Mouse (Mus musculus): ENCODE measurements around the gene Omt2a. TPM values are rescaled to one million over a fixed set of nuclear protein-coding genes. Genes with fewer than 3 reads are reported as not detected.
"Not testable (repeated sequence)": the region's sequence is repeated elsewhere in the genome, so short reads cannot be mapped to it uniquely, and the experiment has no call there.

Omt2a gene
- polyA plus RNA-seq, 1 experiment from 2014 or later, result not detected

DNA sequence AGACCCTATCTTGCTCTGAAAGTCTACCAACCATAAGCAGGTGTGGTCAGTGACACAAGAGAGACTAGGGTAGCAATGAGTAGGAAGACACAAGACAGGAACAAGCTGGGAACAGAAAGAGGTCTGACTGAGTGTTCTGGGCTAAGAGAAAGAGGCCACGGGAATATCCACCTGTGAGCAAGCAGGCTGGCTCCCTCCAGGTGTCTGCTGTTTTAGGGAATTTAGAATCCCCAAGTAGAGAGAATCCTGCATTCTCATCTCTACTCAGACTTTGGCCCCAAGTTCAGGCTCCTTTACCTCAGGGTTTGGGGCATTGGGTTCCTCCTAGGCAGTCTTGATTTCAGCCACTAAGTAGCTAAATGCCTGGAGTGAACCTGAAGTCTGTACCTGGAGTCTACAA, 12.7 kb upstream of the Omt2a start, which contains the start of gene Omt2b:
TSS of gene Omt2b (plus strand) at position 301 of the 400 bp plus-strand sequence.
- not testable (repeated sequence) for H3K9ac ChIP-seq (ENCODE audit: low read depth, low read length); H3K27me3 ChIP-seq (replicated peaks; ENCODE audit: control insufficient read depth, insufficient read depth, low read length); H3K4me1 ChIP-seq (ENCODE audit: control insufficient read depth, insufficient read depth, low read length); H3K4me2 ChIP-seq (ENCODE audit: low read depth, low read length); ATAC-seq (ENCODE audit: low read depth); DNase-seq (ENCODE audit: low spot score); H3K27ac ChIP-seq (replicated peaks; ENCODE audit: low read depth, low read length); H3K4me3 ChIP-seq (ENCODE audit: low read depth, low read length); H3K36me3 ChIP-seq (ENCODE audit: control insufficient read depth, insufficient read depth, low read length); H3K9me3 ChIP-seq (ENCODE audit: control insufficient read depth, low read length)
- WGBS, result 64% methylated on average over 1 of the region's 1 CpGs

GRCm38 (mm10) chr9:78319499-78319898, 4.9 kb upstream of the Omt2a start:
- no peaks in the 10 kb centered on the region for H3K9me3 ChIP-seq (ENCODE audit: control insufficient read depth, low read length)
- H3K27ac ChIP-seq (replicated peaks; ENCODE audit: low read depth, low read length), result no peak overlapping the region
- H3K4me3 ChIP-seq (ENCODE audit: low read depth, low read length), result no peak overlapping the region
- H3K36me3 ChIP-seq (ENCODE audit: control insufficient read depth, insufficient read depth, low read length), result no peaks in the 10 kb centered on the region
- H3K4me1 ChIP-seq (ENCODE audit: control insufficient read depth, insufficient read depth, low read length), result no peaks in the 10 kb centered on the region
- H3K4me2 ChIP-seq (ENCODE audit: low read depth, low read length), result no peak overlapping the region
- no peak overlapping the region for H3K9ac ChIP-seq (ENCODE audit: low read depth, low read length)
- DNase-seq (ENCODE audit: low spot score) (no peak), ATAC-seq (ENCODE audit: low read depth) (no peak)
- H3K27me3 ChIP-seq (replicated peaks; ENCODE audit: control insufficient read depth, insufficient read depth, low read length), result no peaks in the 10 kb centered on the region
- WGBS, result 19% methylated on average over 1 of the region's 1 CpGs

- not testable (repeated sequence) for H3K9ac ChIP-seq (ENCODE audit: low read depth, low read length); DNase-seq (ENCODE audit: low spot score); H3K27me3 ChIP-seq (replicated peaks; ENCODE audit: control insufficient read depth, insufficient read depth, low read length); H3K9me3 ChIP-seq (ENCODE audit: control insufficient read depth, low read length); ATAC-seq (ENCODE audit: low read depth); H3K4me2 ChIP-seq (ENCODE audit: low read depth, low read length); H3K36me3 ChIP-seq (ENCODE audit: control insufficient read depth, insufficient read depth, low read length); H3K27ac ChIP-seq (replicated peaks; ENCODE audit: low read depth, low read length); H3K4me1 ChIP-seq (ENCODE audit: control insufficient read depth, insufficient read depth, low read length); H3K4me3 ChIP-seq (ENCODE audit: low read depth, low read length)
- 67% methylated on average over 3 of the region's 3 CpGs for WGBS
These were observed 6.5 kb downstream of the Omt2a start for GRCm38 (mm10) chr9:78308122-78308521.

DNA sequence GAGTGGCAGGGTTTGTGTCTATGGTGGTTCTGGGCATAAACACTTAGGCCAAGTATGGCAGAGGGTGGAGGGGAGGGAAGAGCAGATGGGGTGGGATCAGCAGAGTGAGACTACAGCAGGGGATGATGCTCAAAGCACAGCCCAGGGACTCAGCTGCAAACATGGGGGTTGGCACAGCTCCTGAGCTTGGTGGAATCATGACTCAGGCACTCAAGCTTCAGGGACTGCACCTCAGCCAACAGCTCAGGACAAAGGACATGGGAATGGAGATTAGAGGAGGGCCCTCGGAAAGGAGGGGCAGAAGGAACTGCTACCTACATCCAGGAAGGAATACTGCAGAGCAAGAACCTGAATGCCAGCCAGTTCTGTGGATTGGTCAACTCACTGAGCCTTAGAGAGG, 15.5 kb downstream of the Omt2a start:
- not testable (repeated sequence) for H3K4me1 ChIP-seq (ENCODE audit: control insufficient read depth, insufficient read depth, low read length); DNase-seq (ENCODE audit: low spot score); ATAC-seq (ENCODE audit: low read depth); H3K27ac ChIP-seq (replicated peaks; ENCODE audit: low read depth, low read length); H3K27me3 ChIP-seq (replicated peaks; ENCODE audit: control insufficient read depth, insufficient read depth, low read length); H3K4me3 ChIP-seq (ENCODE audit: low read depth, low read length); H3K9ac ChIP-seq (ENCODE audit: low read depth, low read length); H3K4me2 ChIP-seq (ENCODE audit: low read depth, low read length); H3K9me3 ChIP-seq (ENCODE audit: control insufficient read depth, low read length); H3K36me3 ChIP-seq (ENCODE audit: control insufficient read depth, insufficient read depth, low read length)
- WGBS, result 82% methylated on average over 1 of the region's 1 CpGs

GRCm38 (mm10) chr9:78298232-78298631, 16.4 kb downstream of the Omt2a start:
- Histone ChIP-seq H3K4me1 (ENCODE audit: control insufficient read depth, insufficient read depth, low read length) (no peaks in the 10 kb centered on the region), H3K27ac (replicated peaks; ENCODE audit: low read depth, low read length) (no peak overlapping the region), H3K27me3 (replicated peaks; ENCODE audit: control insufficient read depth, insufficient read depth, low read length) (no peaks in the 10 kb centered on the region), H3K36me3 (ENCODE audit: control insufficient read depth, insufficient read depth, low read length) (no peaks in the 10 kb centered on the region), H3K9ac (ENCODE audit: low read depth, low read length) (no peak overlapping the region), H3K4me3 (ENCODE audit: low read depth, low read length) (no peak overlapping the region), H3K4me2 (ENCODE audit: low read depth, low read length) (no peak overlapping the region), H3K9me3 (ENCODE audit: control insufficient read depth, low read length) (no peaks in the 10 kb centered on the region)
- WGBS, result 89% methylated on average over 1 of the region's 1 CpGs
- ATAC-seq (ENCODE audit: low read depth) (no peak), DNase-seq (ENCODE audit: low spot score) (no peak)

DNA sequence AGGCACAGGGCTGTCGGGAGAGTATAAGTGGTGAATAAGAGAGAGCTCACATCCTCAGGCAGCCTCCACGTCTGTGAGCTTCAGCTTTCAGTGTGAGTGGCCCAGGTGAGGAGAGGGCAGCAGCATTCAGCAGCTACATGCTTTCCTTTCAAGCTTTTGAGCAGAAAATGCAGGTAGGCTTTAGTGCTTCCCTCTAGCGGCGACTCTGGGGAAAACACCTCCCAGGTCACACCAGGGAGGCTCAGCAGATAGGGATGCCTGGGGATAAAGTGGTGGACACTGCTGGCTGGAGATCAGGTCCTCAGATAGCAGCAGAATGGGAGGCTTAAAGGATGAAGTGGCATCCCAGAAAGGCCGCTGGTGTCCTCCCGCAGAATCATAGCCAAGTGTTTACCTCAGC, 18.5 kb downstream of the Omt2a start:
- H3K9me3 ChIP-seq (ENCODE audit: control insufficient read depth, low read length); H3K36me3 ChIP-seq (ENCODE audit: control insufficient read depth, insufficient read depth, low read length); H3K4me2 ChIP-seq (ENCODE audit: low read depth, low read length); H3K9ac ChIP-seq (ENCODE audit: low read depth, low read length); H3K27ac ChIP-seq (replicated peaks; ENCODE audit: low read depth, low read length); H3K27me3 ChIP-seq (replicated peaks; ENCODE audit: control insufficient read depth, insufficient read depth, low read length); H3K4me3 ChIP-seq (ENCODE audit: low read depth, low read length); ATAC-seq (ENCODE audit: low read depth); H3K4me1 ChIP-seq (ENCODE audit: control insufficient read depth, insufficient read depth, low read length): not testable (repeated sequence)
- DNase-seq (ENCODE audit: low spot score), result peak; percentile 11
- 11% methylated on average over 6 of the region's 6 CpGs for WGBS

DNA sequence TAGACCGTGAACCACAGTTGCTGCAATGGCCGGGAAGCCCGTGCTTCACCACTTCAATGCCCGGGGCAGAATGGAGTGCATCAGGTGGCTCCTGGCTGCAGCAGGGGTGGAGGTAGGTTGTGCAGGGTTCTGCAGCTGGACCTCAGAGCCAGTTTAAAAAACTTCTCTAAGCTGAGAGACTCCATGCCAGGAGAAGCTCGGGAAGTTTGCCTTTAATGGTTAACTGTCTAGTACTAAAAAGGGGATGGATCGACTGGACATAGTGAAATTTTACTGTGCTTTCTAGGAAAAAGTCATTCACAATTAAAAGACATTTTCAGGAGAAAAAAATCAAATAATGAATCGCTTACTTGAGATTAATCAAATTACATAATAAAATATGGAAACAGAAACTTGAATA, 19.8 kb downstream of the Omt2a start:
- not testable (repeated sequence) for H3K27ac ChIP-seq (replicated peaks; ENCODE audit: low read depth, low read length); H3K4me2 ChIP-seq (ENCODE audit: low read depth, low read length); H3K9ac ChIP-seq (ENCODE audit: low read depth, low read length); H3K9me3 ChIP-seq (ENCODE audit: control insufficient read depth, low read length); ATAC-seq (ENCODE audit: low read depth); H3K36me3 ChIP-seq (ENCODE audit: control insufficient read depth, insufficient read depth, low read length); DNase-seq (ENCODE audit: low spot score); H3K4me3 ChIP-seq (ENCODE audit: low read depth, low read length); H3K4me1 ChIP-seq (ENCODE audit: control insufficient read depth, insufficient read depth, low read length); H3K27me3 ChIP-seq (replicated peaks; ENCODE audit: control insufficient read depth, insufficient read depth, low read length)
- 71% methylated on average over 4 of the region's 7 CpGs for WGBS

DNA sequence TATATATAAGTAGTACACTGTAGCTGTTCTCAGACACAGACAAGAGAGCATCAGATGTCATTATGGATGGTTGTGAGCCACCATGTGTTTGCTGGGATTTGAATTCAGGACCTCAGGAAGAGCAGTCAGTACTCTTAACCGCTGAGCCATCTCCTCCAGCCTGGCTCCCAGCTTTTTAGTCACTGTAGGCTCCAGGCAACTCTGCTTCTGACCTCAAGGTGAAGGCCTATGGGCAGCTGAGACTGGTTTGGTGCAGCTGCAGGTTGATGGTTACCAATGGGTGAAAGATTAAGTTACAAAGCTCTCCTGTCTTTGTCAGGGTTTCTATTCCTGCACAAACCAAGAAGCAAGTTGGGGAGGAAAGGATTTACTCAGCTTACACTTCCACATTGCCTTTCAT, 20.9 kb downstream of the Omt2a start:
- DNase-seq (ENCODE audit: low spot score); H3K27me3 ChIP-seq (replicated peaks; ENCODE audit: control insufficient read depth, insufficient read depth, low read length); H3K4me1 ChIP-seq (ENCODE audit: control insufficient read depth, insufficient read depth, low read length); H3K36me3 ChIP-seq (ENCODE audit: control insufficient read depth, insufficient read depth, low read length); H3K9me3 ChIP-seq (ENCODE audit: control insufficient read depth, low read length); H3K4me2 ChIP-seq (ENCODE audit: low read depth, low read length); H3K4me3 ChIP-seq (ENCODE audit: low read depth, low read length); H3K9ac ChIP-seq (ENCODE audit: low read depth, low read length); ATAC-seq (ENCODE audit: low read depth); H3K27ac ChIP-seq (replicated peaks; ENCODE audit: low read depth, low read length): not testable (repeated sequence)
- WGBS, result 54% methylated on average over 1 of the region's 1 CpGs

DNA sequence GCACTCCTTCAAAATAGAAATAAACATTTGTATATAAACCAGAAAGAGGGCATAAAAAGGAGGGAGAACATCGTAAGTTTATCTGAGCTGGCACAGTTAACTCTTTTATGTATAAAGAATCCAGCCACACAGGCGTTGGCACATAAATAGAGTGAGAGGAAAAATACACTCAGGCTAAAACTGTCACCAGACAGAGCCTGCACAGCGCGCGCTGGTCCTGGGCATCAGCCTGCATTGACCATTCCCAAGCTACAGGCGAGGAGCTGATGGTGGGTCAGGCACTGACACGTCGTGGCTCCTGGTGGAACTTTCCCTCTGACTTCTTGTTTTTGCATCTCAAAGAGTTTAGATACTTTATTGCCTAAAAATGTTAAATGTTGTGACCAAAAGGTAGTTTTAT, 22.1 kb downstream of the Omt2a start:
- not testable (repeated sequence) for H3K9me3 ChIP-seq (ENCODE audit: control insufficient read depth, low read length); ATAC-seq (ENCODE audit: low read depth)

More for the DNA sequence above, 22.1 kb downstream of the Omt2a start:
- H3K4me3 ChIP-seq (ENCODE audit: low read depth, low read length); H3K4me1 ChIP-seq (ENCODE audit: control insufficient read depth, insufficient read depth, low read length); DNase-seq (ENCODE audit: low spot score); H3K27me3 ChIP-seq (replicated peaks; ENCODE audit: control insufficient read depth, insufficient read depth, low read length); H3K9ac ChIP-seq (ENCODE audit: low read depth, low read length); H3K4me2 ChIP-seq (ENCODE audit: low read depth, low read length); H3K36me3 ChIP-seq (ENCODE audit: control insufficient read depth, insufficient read depth, low read length); H3K27ac ChIP-seq (replicated peaks; ENCODE audit: low read depth, low read length): not testable (repeated sequence)
- WGBS, result 89% methylated on average over 8 of the region's 8 CpGs

Measured in embryonic facial prominence, embryonic 14.5 days (tissue).